Mouse (Mus musculus) cerebellum, adult 11-12 months (tissue): ENCODE measurements around the gene Nlk.
"Not testable (repeated sequence)": the region's sequence is repeated elsewhere in the genome, so short reads cannot be mapped to it uniquely, and the experiment has no call there.

ENCODE experiments used
- DNase-seq: peaks from one replicate; pipeline ENCODE4 v3.0.0; 2022

Nlk gene

GRCm38 (mm10) chr11:78587677-78588076 lies 109.5 kb downstream of the Nlk start:
- DNase-seq = not testable (repeated sequence)

- no peak for DNase-seq
These were observed 111.1 kb downstream of the Nlk start for GRCm38 (mm10) chr11:78586099-78586498.

- no peak for DNase-seq
These were observed 114.3 kb downstream of the Nlk start for GRCm38 (mm10) chr11:78582848-78583247.

GRCm38 (mm10) chr11:78574975-78575374 lies 122.2 kb downstream of the Nlk start:
- DNase-seq = no peak

GRCm38 (mm10) chr11:78574536-78574935 lies 122.6 kb downstream of the Nlk start:
- no peak for DNase-seq

DNA sequence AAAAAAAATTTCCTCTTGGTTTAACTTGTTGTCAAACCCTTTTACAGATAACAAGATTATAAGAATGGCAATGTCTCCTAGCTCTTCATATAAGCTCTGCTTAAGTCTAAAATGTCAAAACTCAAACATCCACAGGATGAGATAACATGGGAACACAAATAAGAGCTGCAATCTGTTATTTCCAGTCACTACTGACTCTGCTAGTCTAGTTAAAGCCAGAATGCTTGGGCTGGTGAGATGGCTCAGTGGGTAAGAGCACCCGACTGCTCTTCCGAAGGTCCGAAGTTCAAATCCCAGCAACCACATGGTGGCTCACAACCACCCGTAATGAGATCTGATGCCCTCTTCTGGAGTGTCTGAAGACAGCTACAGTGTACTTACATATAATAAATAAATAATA lies 123.1 kb downstream of the Nlk start:
- not testable (repeated sequence) for DNase-seq

- DNase-seq = no peak
These were observed 125.3 kb downstream of the Nlk start for GRCm38 (mm10) chr11:78571854-78572253.

DNA sequence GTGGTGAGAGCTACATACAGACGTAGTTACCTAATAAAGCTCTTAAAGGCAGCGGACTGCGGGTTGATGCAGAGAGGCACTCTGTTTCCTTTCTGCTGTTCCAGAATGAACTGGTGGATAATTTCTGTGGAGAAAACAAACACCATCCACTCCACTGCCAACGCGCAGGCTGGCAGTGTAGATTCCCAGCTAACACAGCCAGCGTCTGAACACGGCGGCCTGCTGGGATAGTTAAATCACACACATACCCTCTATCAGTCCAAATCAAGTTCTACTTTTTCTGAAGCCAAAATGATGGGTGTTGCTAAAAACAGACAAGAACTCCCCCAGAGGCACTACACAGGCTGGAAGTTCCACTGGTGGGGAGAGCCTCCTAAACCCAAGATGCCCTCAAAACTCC lies 125.7 kb downstream of the Nlk start:
- no peak for DNase-seq

DNA sequence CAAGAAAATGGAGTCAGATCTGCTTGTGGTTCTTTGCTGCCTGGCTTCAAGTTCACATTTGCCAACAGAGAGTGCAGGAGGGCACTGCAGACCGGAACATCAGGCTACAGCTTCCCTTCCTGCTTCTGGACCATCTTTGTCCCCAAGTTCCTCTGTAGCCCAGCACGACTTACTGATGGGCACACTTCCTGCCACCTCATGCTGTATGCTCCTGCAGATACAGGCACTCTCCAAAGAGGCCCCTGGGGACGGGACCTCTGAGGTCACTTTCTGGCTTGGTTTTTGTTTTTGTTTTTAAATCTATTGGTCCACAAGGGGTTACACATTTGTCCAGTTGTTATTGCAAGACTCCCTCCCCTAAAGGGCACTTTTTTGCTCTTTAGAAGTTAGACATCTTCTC lies 127.4 kb downstream of the Nlk start:
- DNase-seq = no peak

DNA sequence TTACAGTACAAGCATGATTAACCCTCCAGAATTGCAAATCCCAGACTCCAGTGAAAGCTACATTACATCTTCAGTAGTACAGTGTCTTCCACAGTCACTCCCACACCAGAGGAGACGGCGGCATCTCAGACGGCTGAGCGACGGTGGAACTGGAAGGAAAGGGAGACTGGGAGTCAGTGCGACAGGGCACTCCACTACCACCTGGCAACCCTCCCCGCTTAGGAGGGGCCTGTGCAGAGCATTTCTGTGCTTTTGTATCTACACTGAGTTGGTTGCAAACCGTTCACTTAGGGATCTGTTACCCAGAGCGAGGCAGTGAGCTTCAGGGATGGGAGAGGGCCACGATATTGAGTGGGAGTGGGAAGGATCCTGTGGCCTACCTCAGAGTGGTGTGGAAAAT lies 128.3 kb downstream of the Nlk start:
- DNase-seq = no peak

GRCm38 (mm10) chr11:78567614-78568013 lies 129.6 kb downstream of the Nlk start:
- DNase-seq = no peak

DNA sequence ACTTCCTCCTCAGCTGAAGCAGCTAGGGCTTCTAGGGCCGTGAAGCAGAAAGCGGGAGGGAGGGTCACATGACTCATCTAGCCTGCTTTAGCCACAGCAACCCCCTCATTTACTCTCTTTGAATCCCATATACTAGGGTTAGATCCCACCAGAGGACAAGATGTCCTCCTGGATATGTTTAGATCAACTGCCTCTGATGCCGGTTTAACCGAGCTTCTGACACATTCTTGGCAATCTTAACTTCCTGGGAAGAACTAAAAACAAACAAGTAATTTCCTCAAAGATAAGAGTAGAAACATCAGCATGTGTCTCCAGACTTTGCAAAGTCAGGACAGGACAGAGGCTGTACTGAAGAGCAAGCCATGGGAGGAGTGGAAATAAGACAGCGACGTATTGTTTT lies 130.4 kb downstream of the Nlk start:
- no peak for DNase-seq

GRCm38 (mm10) chr11:78560447-78560846 lies 136.7 kb downstream of the Nlk start:
- DNase-seq = no peak

DNA sequence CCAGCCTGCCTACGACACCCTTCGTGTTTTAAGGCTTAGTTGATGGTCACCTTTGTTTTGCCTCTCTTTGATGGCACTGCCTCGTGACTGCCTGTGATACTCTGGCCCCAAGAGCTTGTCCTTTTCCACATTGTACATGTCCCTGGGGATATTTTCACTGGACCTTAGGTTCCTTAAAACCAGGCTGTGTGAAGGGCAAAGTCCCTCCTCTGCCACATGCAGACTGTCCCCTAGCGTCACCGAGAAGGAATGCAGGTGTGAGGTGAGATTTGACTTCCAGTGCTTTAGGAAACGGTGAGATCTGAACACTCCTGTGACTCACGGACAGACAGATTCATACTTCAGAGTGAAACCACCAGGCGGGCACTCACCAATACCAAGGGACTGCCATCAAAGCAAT lies 139.9 kb downstream of the Nlk start:
- no peak for DNase-seq

DNA sequence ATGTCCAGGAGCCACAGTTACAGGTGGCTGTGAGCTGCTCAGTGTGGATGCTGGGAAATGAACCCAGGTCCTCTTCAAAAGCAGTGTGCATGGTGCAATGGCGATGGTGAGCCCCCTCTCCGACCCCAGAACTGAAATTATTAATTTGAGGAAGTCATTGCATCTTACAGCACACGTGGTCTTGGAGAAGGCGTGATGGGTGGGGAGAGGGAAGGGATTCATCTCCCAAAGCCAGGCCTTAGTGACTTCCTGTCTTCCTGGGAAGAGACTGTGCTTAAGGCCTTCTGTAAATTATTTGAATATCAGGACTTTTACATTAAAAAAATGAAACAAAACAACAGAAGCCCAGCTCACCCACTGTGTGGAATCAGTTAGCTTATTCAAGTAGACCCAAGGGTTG lies 141.1 kb downstream of the Nlk start:
- no peak for DNase-seq

DNA sequence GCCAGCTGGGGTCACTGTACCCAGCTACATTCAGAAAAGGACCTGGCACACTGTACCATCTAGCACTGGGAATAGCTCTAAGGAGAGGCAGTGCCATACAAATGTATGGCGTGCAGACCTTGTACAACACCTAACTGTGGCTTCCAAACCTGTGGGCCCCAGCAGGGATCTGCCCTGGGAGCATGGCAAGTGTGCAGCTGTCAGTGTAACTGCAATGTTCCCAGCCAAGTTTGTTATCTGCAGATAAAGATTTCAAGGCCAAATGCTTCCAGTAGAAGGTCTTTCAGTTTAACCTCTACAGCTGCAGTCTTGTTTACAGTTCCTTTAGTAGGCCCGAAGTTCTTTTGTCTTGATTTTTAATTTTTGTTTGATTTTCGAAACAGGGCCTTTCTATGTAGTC lies 141.6 kb downstream of the Nlk start:
- DNase-seq = no peak

- no peak for DNase-seq
These were observed 146.1 kb downstream of the Nlk start for GRCm38 (mm10) chr11:78551059-78551398.

DNA sequence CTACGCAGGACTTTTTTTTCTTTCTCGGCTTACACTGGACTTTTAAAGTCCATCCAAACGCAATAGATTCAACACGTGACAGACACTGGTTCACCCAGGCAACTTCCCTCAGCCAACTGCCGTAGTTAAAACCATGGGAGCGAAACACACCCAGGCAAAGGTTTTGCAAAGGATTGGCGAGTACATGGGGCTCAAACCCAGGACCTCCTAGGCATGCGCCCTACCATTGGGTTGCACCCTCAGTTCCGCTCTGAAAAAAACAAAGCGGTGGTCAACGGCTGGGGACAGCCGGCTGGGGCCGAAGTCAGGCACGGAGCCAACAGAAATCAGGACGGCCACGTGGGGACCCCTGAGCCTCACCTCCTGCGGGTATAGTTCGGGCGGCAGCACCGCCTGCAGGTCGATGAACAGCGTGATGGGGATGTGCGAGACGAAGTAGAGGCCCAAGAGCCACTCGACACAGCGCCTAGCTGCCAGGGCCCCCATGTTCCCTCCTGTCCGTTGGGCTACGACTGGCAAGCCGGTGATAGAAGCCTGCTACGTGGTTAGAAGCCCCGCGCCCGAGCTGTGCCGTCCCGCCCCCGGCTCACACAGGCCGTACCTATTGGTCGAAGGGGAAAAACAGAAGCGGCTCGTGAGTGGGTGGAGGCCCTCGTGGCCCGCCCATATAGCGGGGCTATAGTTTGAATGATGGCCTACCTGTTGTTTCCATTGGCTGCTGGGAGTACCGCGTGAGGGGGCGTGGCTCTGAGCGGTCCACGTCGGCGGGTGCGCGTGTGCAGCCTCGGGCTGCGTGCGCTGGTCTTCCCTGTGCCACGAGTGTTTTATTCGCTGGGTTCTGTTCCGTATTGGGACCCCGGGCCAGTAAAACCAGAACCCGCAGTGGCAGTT lies 146.8 kb downstream of the Nlk start, which contains the start of gene Tmem97:
Gene Tmem97 (minus strand): TSS at position 610 of the 891 bp plus-strand sequence.
- DNase-seq = peak; percentile 97

DNA sequence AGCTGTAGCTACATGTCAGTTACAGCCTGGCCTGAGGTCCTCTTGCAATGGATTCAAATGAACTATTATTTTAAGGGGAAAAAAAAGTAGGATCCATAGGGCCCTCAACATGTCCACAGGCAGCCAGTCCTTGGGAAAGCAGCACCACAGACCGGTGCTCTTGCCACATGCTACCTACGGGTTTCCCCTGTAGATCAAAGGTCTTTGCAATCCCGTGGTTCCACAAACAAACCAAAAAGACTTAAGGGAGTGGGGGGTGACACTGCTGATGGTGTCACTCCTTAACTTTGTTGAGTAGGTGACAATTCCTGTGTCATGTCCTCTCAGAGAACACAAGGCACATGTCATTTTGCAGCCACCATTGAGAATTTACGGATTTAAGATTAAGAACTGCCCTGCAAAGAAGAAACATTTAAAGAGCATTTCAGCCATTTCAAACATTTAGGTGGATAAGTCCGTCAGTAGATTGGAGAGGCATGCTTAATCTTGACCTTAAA lies 147.6 kb downstream of the Nlk start:
- DNase-seq = no peak

DNA sequence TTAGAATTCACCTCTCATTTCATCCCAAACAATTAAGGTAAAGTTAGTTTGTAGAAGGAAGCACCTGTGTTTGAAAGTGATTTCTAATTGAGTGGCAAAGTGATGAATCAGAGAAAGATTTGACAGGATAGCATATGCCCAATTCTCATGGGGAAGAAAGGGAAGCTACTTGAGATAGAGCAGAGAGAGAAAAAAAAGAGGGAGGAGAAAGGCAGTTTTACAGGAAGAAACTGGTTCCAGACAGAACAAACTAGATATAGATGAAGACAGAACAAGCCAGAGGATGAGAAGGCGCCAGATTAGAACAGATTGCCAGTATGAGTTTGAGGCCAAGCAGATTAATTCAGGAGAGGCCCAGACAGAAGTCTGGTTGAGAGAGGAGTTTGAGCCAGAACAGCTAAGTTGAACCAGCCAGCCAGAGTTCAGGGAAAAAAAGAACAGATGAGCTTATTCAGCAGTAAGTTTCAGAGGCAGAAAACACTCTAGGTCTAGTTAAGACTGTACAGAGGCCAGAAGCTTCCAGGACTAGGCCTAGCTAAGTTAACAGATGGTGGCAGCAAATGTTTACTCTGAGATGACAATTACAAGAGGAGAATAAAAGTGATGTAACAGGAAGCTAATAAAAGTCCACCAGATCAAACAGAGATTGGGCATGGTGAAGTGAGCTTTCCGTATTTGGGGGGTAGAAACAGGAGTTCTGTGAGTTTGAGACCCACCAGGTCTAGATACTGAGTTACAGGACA lies 149.3 kb downstream of the Nlk start:
- no peak for DNase-seq

- no peak for DNase-seq
These were observed 152.0 kb downstream of the Nlk start for GRCm38 (mm10) chr11:78545181-78545580.

- no peak for DNase-seq
These were observed 152.6 kb downstream of the Nlk start for GRCm38 (mm10) chr11:78544449-78545111.

GRCm38 (mm10) chr11:78540358-78540757 lies 156.8 kb downstream of the Nlk start:
- no peak for DNase-seq

DNA sequence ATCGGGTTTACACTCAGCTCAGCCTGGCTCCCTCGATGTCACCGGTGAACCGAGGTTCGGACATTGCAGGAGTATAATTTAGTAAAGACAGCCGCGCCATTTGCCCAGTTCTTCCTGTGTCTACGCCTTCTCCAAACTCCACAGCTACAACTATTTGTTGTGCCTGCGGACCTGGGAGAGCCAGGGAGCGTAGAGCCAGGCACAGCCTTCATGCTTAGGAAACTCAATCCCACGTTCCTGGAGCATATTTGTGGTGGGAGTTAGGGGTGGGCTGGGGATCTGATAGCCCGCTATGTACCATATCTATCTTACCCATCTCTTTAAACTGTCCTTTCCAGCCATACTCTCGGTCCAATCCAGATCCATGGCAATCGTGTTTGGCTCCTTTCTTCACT lies 160.5 kb downstream of the Nlk start:
- no peak for DNase-seq
